Mouse (Mus musculus): ENCODE measurements at regions not wholly inside any gene's neighbourhood (a gene's known extent, or its start where the extent isn't known, plus 50 kb on each side); places are given as distances from the start of the nearest gene placed in this dataset.

DNA sequence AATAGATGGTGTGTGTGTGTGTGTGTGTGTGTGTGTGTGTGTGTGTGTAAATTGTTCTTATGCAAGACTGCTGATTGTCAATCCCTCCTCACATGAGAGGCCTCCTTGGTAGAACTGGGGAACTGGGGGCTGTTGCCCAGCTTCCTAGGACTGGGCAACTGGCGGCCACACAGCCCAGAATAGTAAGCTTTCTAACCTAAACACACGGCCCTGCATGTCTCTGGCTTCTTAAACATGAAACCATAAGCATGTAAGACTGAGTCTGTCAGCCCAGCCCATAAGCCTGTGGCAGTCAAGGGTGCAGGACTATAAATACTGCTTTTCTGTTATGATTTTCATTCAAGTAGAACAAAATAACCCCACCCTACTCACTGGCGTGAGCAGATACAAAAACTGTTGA, 60.7 kb downstream of the Ifng start:
- ATAC-seq = no peak
- ChIA-PET POLR2A (no interaction called here), CTCF (no interaction called here)
- no peak for TF ChIP-seq CTCF (IDR thresholded peaks at IDR 0.05)
- DNase-seq (ENCODE audit: low read depth, low spot score) = no peak
- in situ Hi-C loops (cut with MboI; ENCODE audit: low pct_unique_long_range_greater_than_20kb) = no loop called here
- no peaks in the 10 kb centered on the region for H3K27me3 ChIP-seq

- ATAC-seq (no peak), DNase-seq (ENCODE audit: low read depth, low spot score) (no peak)
- no peak for TF ChIP-seq CTCF (IDR thresholded peaks at IDR 0.05)
- in situ Hi-C loops (cut with MboI; ENCODE audit: low pct_unique_long_range_greater_than_20kb) = no loop called here
- H3K27me3 ChIP-seq = no peaks in the 10 kb centered on the region
- ChIA-PET POLR2A (no interaction called here), CTCF (no interaction called here)
Observed at GRCm38 (mm10) chr10:118504811-118505210, 64.0 kb downstream of the Ifng start.

DNA sequence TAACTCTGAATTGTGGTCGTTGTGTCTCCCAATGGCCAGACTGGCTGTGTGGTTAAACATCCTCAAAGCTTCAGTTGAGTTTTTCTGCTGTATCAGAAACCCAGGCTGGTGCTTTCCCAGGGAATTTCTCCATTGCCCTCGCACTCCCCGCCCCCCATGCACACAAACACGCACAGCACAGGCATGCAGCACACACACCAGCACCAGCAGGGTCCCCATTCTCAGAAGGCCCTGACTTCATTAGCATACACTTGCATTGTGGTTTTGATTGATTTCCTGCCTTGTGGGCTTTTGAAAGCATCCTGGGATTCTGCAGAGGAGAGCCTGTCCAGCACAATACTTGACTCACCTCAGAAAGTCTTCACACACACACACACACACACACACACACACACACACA, 65.3 kb downstream of the Ifng start:
- TF ChIP-seq CTCF (IDR thresholded peaks at IDR 0.05) = no peak
- no peak for ATAC-seq
- H3K27me3 ChIP-seq = no peaks in the 10 kb centered on the region
- ChIA-PET CTCF (no interaction called here), POLR2A (no interaction called here)
- DNase-seq (ENCODE audit: low read depth, low spot score) = no peak
- in situ Hi-C loops (cut with MboI; ENCODE audit: low pct_unique_long_range_greater_than_20kb) = no loop called here

GRCm38 (mm10) chr10:118507630-118508029, 66.8 kb downstream of the Ifng start:
- CTCF ChIA-PET = interaction anchor here (1.2 kb wide), 1 partner anchor 28 kb away, joined by 3 read pairs; no protein-coding TSS in a partner anchor
- POLR2A ChIA-PET = no interaction called here
- peak; percentile 31 for TF ChIP-seq CTCF (IDR thresholded peaks at IDR 0.05)
- no peak for ATAC-seq
- in situ Hi-C loops (cut with MboI; ENCODE audit: low pct_unique_long_range_greater_than_20kb) = no loop called here
- no peak for DNase-seq (ENCODE audit: low read depth, low spot score)
- no peaks in the 10 kb centered on the region for H3K27me3 ChIP-seq

- DNase-seq (ENCODE audit: low read depth, low spot score) (no peak), ATAC-seq (no peak)
- in situ Hi-C loops (cut with MboI; ENCODE audit: low pct_unique_long_range_greater_than_20kb) = no loop called here
- no peaks in the 10 kb centered on the region for H3K27me3 ChIP-seq
- ChIA-PET CTCF (no interaction called here), POLR2A (no interaction called here)
- no peak for TF ChIP-seq CTCF (IDR thresholded peaks at IDR 0.05)
Observed at GRCm38 (mm10) chr10:118516839-118517238, 76.0 kb downstream of the Ifng start.

DNA sequence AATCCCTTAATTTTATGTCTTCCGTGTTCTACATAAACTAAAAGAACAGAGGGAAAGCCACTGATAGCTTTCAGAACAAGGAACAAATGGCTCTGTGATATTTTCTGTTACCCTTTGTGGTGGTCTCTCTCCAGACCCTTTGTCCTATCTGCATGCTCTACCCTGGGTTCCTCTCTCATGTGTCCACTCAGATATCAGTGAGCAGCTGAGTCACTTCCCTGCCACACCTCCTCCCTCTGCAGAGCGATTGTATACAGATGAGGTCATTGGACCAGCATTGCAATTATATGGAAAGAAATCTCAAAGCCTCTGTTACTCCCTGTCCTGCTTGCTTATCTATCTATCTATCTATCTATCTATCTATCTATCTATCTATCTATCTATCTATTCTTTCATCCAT, 77.1 kb downstream of the Ifng start:
- POLR2A ChIA-PET = no interaction called here

GRCm38 (mm10) chr10:118545966-118546365, 105.1 kb downstream of the Ifng start:
- TF ChIP-seq CTCF (IDR thresholded peaks at IDR 0.05) = peak; percentile 34
- no peaks in the 10 kb centered on the region for H3K27me3 ChIP-seq
- DNase-seq (ENCODE audit: low read depth, low spot score) (no peak), ATAC-seq (no peak)
- ChIA-PET POLR2A (no interaction called here), CTCF (no interaction called here)
- in situ Hi-C loops (cut with MboI; ENCODE audit: low pct_unique_long_range_greater_than_20kb) = loop anchor here (25.0 kb wide), 1 partner anchor 384 kb away; no protein-coding TSS in a partner anchor

More for the DNA sequence above, 77.1 kb downstream of the Ifng start:
- in situ Hi-C loops (cut with MboI; ENCODE audit: low pct_unique_long_range_greater_than_20kb) = no loop called here
- DNase-seq (ENCODE audit: low read depth, low spot score) = no peak
- no peaks in the 10 kb centered on the region for H3K27me3 ChIP-seq
- CTCF ChIA-PET = no interaction called here
- no peak for ATAC-seq
- TF ChIP-seq CTCF (IDR thresholded peaks at IDR 0.05) = no peak

DNA sequence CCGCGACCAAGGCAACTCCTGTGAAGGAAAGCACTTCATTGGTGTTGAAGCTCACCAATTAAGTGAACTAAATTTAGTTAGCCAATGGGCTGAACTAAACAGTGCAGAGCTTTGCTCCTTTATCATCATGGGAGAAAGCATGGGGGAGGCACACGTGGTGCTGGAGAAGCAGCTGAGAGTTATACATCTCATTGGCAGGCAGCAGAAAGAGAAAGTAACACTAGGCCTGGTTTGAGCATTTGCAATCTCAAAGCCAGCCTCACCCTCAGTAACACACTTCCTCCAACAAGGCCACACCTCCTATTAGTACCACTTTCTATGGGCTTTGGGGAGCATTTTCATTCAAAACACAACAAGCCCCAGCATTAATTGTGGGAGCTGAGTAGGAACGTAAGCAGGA, 109.4 kb downstream of the Ifng start:
- ChIA-PET CTCF (no interaction called here), POLR2A (no interaction called here)
- H3K27me3 ChIP-seq = no peaks in the 10 kb centered on the region
- no peak for TF ChIP-seq CTCF (IDR thresholded peaks at IDR 0.05)
- in situ Hi-C loops (cut with MboI; ENCODE audit: low pct_unique_long_range_greater_than_20kb) = no loop called here
- DNase-seq (ENCODE audit: low read depth, low spot score) (no peak), ATAC-seq (no peak)

DNA sequence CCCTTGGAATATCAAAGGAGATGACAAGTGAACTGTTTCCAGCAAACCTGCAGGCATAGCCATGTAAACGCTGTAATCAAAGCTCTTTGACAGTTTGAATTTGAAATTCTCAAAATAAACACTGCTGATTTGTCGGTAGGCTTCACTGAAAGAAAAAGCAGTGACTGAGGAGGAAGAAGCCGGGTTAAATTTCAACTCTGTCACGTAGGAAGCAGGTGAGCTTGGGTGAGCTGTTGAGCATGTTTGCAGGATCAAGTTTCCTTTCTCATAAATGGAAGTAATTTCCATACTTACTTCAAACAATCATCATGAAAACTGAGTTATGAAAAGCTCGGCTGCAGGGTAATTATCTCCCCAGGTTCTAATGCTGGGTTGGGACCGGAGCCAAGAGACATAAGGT, 118.0 kb downstream of the Ifng start:
- POLR2A ChIA-PET = no interaction called here
- in situ Hi-C loops (cut with MboI; ENCODE audit: low pct_unique_long_range_greater_than_20kb) = no loop called here
- CTCF ChIA-PET = no interaction called here
- H3K27me3 ChIP-seq = no peaks in the 10 kb centered on the region
- TF ChIP-seq CTCF (IDR thresholded peaks at IDR 0.05) = no peak
- ATAC-seq (no peak), DNase-seq (ENCODE audit: low read depth, low spot score) (no peak)

DNA sequence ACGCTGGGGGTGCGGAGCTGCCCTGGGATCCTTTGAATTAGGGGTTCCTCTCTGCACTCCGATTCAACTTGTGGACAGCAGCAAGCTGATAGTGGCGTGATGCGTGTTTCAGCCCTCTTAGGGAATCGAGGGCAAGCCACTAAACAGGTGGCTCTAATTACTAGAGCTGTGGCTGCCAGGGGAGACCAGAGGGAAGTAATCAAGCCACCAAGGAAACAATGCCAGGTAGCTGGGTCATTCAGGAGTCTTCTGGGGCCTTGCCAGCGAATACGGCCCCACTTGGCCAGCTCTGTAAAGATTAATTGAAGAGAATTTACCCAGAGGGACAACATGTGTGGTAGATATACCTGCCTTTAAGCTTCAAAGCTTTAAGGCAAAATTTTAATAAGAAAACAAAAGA, 123.2 kb downstream of the Ifng start:
- in situ Hi-C loops (cut with MboI; ENCODE audit: low pct_unique_long_range_greater_than_20kb) = no loop called here
- ChIA-PET CTCF (no interaction called here), POLR2A (interaction anchor here (0.6 kb wide), 1 partner anchor 523 kb away, joined by 5 read pairs; no protein-coding TSS in a partner anchor)
- no peak for DNase-seq (ENCODE audit: low read depth, low spot score)
- ATAC-seq = no peak
- H3K27me3 ChIP-seq = no peaks in the 10 kb centered on the region
- no peak for TF ChIP-seq CTCF (IDR thresholded peaks at IDR 0.05)

DNA sequence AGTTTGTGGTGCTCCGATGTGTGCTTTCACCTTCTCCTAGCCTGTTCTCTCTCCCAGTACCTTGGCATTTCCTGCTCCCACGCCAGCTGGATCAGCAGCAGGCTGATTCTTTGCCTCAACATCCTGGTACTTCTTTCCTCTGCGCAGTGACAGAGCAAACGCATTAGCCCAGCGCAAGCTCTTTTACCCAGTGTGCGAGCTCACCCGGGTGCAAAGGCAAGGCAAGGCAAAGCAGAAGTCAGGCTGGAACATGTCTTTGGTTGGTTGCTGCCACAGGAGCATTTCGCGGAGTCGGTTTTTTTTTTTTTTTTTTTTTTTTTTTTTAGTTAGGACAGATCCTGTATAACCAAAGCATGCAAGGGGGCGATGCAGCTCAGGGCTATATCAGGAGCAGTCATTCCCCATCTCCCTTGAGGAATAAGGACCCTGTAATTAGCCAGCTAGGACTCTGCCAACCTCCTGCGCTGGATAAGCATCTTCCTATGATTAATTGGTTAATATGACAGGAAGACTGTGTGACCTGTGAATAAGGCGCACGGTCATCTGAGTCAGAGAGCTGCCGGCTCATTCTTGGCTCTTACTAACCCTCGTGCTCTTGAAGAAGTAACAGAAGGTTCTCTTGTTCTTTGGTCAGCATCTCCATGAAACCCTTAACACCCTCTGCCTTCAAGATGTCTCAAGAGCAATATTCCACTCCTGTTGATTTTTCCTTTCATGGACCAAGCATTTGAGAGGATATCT, 123.9 kb downstream of the Ifng start:
- in situ Hi-C loops (cut with MboI; ENCODE audit: low pct_unique_long_range_greater_than_20kb) = no loop called here
- CTCF ChIA-PET = no interaction called here

GRCm38 (mm10) chr10:118568617-118569016, 127.8 kb downstream of the Ifng start:
- CTCF ChIA-PET = no interaction called here
- in situ Hi-C loops (cut with MboI; ENCODE audit: low pct_unique_long_range_greater_than_20kb) = no loop called here
- ATAC-seq = no peak
- DNase-seq (ENCODE audit: low read depth, low spot score) = no peak
- TF ChIP-seq CTCF (IDR thresholded peaks at IDR 0.05) = no peak
- no peaks in the 10 kb centered on the region for H3K27me3 ChIP-seq
- POLR2A ChIA-PET = no interaction called here

More for the DNA sequence above, 123.9 kb downstream of the Ifng start:
- ATAC-seq = no peak
- TF ChIP-seq CTCF (IDR thresholded peaks at IDR 0.05) = no peak
- H3K27me3 ChIP-seq = no peaks in the 10 kb centered on the region
- POLR2A ChIA-PET = no interaction called here
- DNase-seq (ENCODE audit: low read depth, low spot score) = no peak

All from Patski (cell line).